Mouse (Mus musculus) erythroblast, embryonic 14.5 days (primary cell): Measurements from ENCODE around the gene Lpp. TPM values are rescaled to one million over a fixed set of nuclear protein-coding genes. Genes with fewer than 3 reads are reported as not detected.

Experiments
- H3K27me3 ChIP-seq: 2 replicates; pipeline ENCODE4 v1.6.1; 2012; ENCODE audit warnings: inconsistent platforms; ENCODE audit not compliant: control insufficient read depth
- H3K36me3 ChIP-seq: 2 replicates; pipeline ENCODE4 v1.6.1; 2012; ENCODE audit warnings: mild to moderate bottlenecking, inconsistent platforms; ENCODE audit not compliant: control insufficient read depth
- H3K4me1 ChIP-seq: 2 replicates; pipeline ENCODE4 v1.6.1; 2012; ENCODE audit warnings: inconsistent platforms; ENCODE audit not compliant: control insufficient read depth
- H3K4me3 ChIP-seq: replicated peaks from 2 replicates; pipeline ENCODE3; 2012; ENCODE audit warnings: moderate library complexity, mild to moderate bottlenecking, inconsistent platforms
- H3K9me3 ChIP-seq: 2 replicates; pipeline ENCODE4 v1.6.1; 2012; ENCODE audit warnings: low read length, inconsistent platforms, mixed read lengths; ENCODE audit not compliant: control insufficient read depth
- GATA1 ChIP-seq: IDR thresholded peaks from 2 replicates; pipeline ENCODE4 v1.6.1; 2012; ENCODE audit warnings: low read length, inconsistent platforms, mixed read lengths
- TAL1 ChIP-seq: IDR thresholded peaks from 3 replicates; pipeline ENCODE4 v1.6.1; 2012; ENCODE audit warnings: low read length, inconsistent platforms, mixed read lengths
- polyA plus RNA-seq: library from polyadenylated mRNA; stranded (reverse); fragments of >175 nt; gene quantifications from 2 replicates; pipeline ENCODE4 v1.2.3, GENCODE M21; 2012

The Lpp gene
- polyA plus RNA-seq, 1 experiment: not detected

- TF ChIP-seq TAL1 (no peak), GATA1 (no peak)
- Histone ChIP-seq H3K9me3 (no peaks in the 10 kb centered on the region), H3K4me3 (no peak overlapping the region), H3K36me3 (peaks cover 2% of the 10 kb centered on the region; the same call in 1 of the 2 replicates), H3K27me3 (no peaks in the 10 kb centered on the region), H3K4me1 (no peaks in the 10 kb centered on the region)
These were observed 56.9 kb downstream of the Lpp start for GRCm38 (mm10) chr16:24450256-24450655.

GRCm38 (mm10) chr16:24451123-24451522 is 57.8 kb downstream of the Lpp start:
- Histone ChIP-seq H3K27me3 (no peaks in the 10 kb centered on the region), H3K4me1 (no peaks in the 10 kb centered on the region), H3K9me3 (no peaks in the 10 kb centered on the region), H3K4me3 (no peak overlapping the region), H3K36me3 (peaks cover 2% of the 10 kb centered on the region; the same call in 1 of the 2 replicates)
- TF ChIP-seq TAL1 (no peak), GATA1 (no peak)

- Histone ChIP-seq H3K36me3 (no peaks in the 10 kb centered on the region; the same call in 1 of the 2 replicates), H3K27me3 (no peaks in the 10 kb centered on the region), H3K4me1 (no peaks in the 10 kb centered on the region), H3K9me3 (no peaks in the 10 kb centered on the region), H3K4me3 (no peak overlapping the region)
- TF ChIP-seq TAL1: no peak
- TF ChIP-seq GATA1: no peak
These were observed 60.2 kb downstream of the Lpp start for GRCm38 (mm10) chr16:24453536-24453935.

- no peaks in the 10 kb centered on the region; the same call in 1 of the 2 replicates for H3K36me3 ChIP-seq
- no peak for TF ChIP-seq TAL1
- TF ChIP-seq GATA1: no peak
These were observed 61.2 kb downstream of the Lpp start for GRCm38 (mm10) chr16:24454493-24454892.

GRCm38 (mm10) chr16:24455361-24455855 is 62.1 kb downstream of the Lpp start:
- no peaks in the 10 kb centered on the region for H3K27me3 ChIP-seq
- TF ChIP-seq TAL1 (no peak), GATA1 (no peak)
- no peaks in the 10 kb centered on the region for H3K9me3 ChIP-seq
- no peaks in the 10 kb centered on the region for H3K4me1 ChIP-seq
- H3K4me3 ChIP-seq: no peak overlapping the region
- no peaks in the 10 kb centered on the region; the same call in 1 of the 2 replicates for H3K36me3 ChIP-seq

More at GRCm38 (mm10) chr16:24454493-24454892, 61.2 kb downstream of the Lpp start:
- no peak overlapping the region for H3K4me3 ChIP-seq
- H3K9me3 ChIP-seq: no peaks in the 10 kb centered on the region
- H3K27me3 ChIP-seq: no peaks in the 10 kb centered on the region
- no peaks in the 10 kb centered on the region for H3K4me1 ChIP-seq

GRCm38 (mm10) chr16:24463842-24464241 is 70.5 kb downstream of the Lpp start:
- TF ChIP-seq TAL1 (no peak), GATA1 (no peak)
- Histone ChIP-seq H3K4me1 (no peaks in the 10 kb centered on the region), H3K27me3 (no peaks in the 10 kb centered on the region), H3K36me3 (no peaks in the 10 kb centered on the region), H3K4me3 (no peak overlapping the region), H3K9me3 (no peaks in the 10 kb centered on the region)

GRCm38 (mm10) chr16:24464436-24464835 is 71.1 kb downstream of the Lpp start:
- no peaks in the 10 kb centered on the region for H3K9me3 ChIP-seq
- H3K36me3 ChIP-seq: no peaks in the 10 kb centered on the region
- no peaks in the 10 kb centered on the region for H3K27me3 ChIP-seq
- no peaks in the 10 kb centered on the region for H3K4me1 ChIP-seq
- TF ChIP-seq TAL1 (no peak), GATA1 (no peak)
- no peak overlapping the region for H3K4me3 ChIP-seq

GRCm38 (mm10) chr16:24465633-24466032 is 72.3 kb downstream of the Lpp start:
- no peaks in the 10 kb centered on the region for H3K27me3 ChIP-seq
- H3K9me3 ChIP-seq: no peaks in the 10 kb centered on the region
- TF ChIP-seq GATA1: no peak
- no peaks in the 10 kb centered on the region for H3K36me3 ChIP-seq
- H3K4me3 ChIP-seq: no peak overlapping the region
- no peaks in the 10 kb centered on the region for H3K4me1 ChIP-seq

GRCm38 (mm10) chr16:24467544-24468290 is 74.4 kb downstream of the Lpp start:
- no peaks in the 10 kb centered on the region for H3K27me3 ChIP-seq
- TF ChIP-seq TAL1: no peak
- TF ChIP-seq GATA1: no peak
- H3K4me1 ChIP-seq: no peaks in the 10 kb centered on the region
- no peaks in the 10 kb centered on the region for H3K9me3 ChIP-seq
- H3K4me3 ChIP-seq: no peak overlapping the region
- no peaks in the 10 kb centered on the region; the same call in 1 of the 2 replicates for H3K36me3 ChIP-seq

- no peaks in the 10 kb centered on the region; the same call in 1 of the 2 replicates for H3K36me3 ChIP-seq
- TF ChIP-seq GATA1: no peak
- no peak for TF ChIP-seq TAL1
- H3K27me3 ChIP-seq: no peaks in the 10 kb centered on the region
- H3K4me3 ChIP-seq: no peak overlapping the region
- no peaks in the 10 kb centered on the region for H3K9me3 ChIP-seq
- no peaks in the 10 kb centered on the region for H3K4me1 ChIP-seq
These were observed 76.0 kb downstream of the Lpp start for GRCm38 (mm10) chr16:24469313-24469712.
